Mouse (Mus musculus) CH12.LX (cell line): ENCODE measurements around the gene Tigit. TPM values are rescaled to one million over a fixed set of nuclear protein-coding genes. Genes with fewer than 3 reads are reported as not detected.

Source experiments
- DNase-seq: peaks from one replicate; pipeline ENCODE4 v3.0.0-alpha.2; 2013; ENCODE audit errors: extremely low read depth
- H3K27ac ChIP-seq: 2 replicates; pipeline ENCODE4 v1.5.1; 2012; ENCODE audit warnings: low read depth, mild to moderate bottlenecking, control low read depth, moderate library complexity; ENCODE audit not compliant: insufficient read depth
- H3K27me3 ChIP-seq: replicated peaks from 2 replicates; pipeline ENCODE3; 2012; ENCODE audit warnings: inconsistent platforms
- H3K36me3 ChIP-seq, 2 experiments: replicated peaks in 1 of 2; 2 replicates each; pipeline versions ENCODE3 to v1.6.1; 2012; ENCODE audit warnings: inconsistent platforms in 1 of 2, low read length in 1 of 2, mild to moderate bottlenecking in 1 of 2, mixed read lengths in 1 of 2, moderate library complexity in 1 of 2; ENCODE audit not compliant: control insufficient read depth in 1 of 2, insufficient read depth in 1 of 2
- H3K4me1 ChIP-seq, 2 experiments: 2 replicates each; pipeline ENCODE4 v1.6.1; 2012; ENCODE audit warnings: inconsistent platforms in 1 of 2, moderate library complexity in 1 of 2; ENCODE audit not compliant: insufficient read depth in 2 of 2, control insufficient read depth in 1 of 2
- H3K4me2 ChIP-seq: 2 replicates; pipeline ENCODE4 v1.6.1; 2012; ENCODE audit warnings: low read depth, mild to moderate bottlenecking, control low read depth; ENCODE audit not compliant: poor library complexity, insufficient read depth, severe bottlenecking
- H3K4me3 ChIP-seq, 3 experiments: fragments of 150-350 bp in 1 of 3; sonication (generic) in 1 of 3; replicated peaks in 1 of 3; 2 replicates each; pipeline versions ENCODE3 to v1.5.1; 2011 to 2012; ENCODE audit warnings: low read depth in 2 of 3, low read length in 2 of 3, mild to moderate bottlenecking in 2 of 3, moderate library complexity in 2 of 3, control low read depth in 1 of 3, improper control_type of control experiment in 1 of 3, inconsistent platforms in 1 of 3, mixed read lengths in 1 of 3; ENCODE audit not compliant: poor library complexity in 1 of 3
- H3K79me2 ChIP-seq: replicated peaks from 2 replicates; pipeline ENCODE4 v1.6.1; 2012; ENCODE audit warnings: mild to moderate bottlenecking, moderate library complexity; ENCODE audit not compliant: control insufficient read depth, poor library complexity, insufficient read depth, severe bottlenecking; ENCODE audit errors: extremely low read depth
- H3K9ac ChIP-seq: 2 replicates; pipeline ENCODE4 v1.6.1; 2012; ENCODE audit warnings: low read depth, mild to moderate bottlenecking, control low read depth, moderate library complexity; ENCODE audit not compliant: insufficient read depth
- H3K9me3 ChIP-seq: replicated peaks from 2 replicates; pipeline ENCODE3; 2012; ENCODE audit warnings: low read length, inconsistent platforms, mixed read lengths
- ELF1 ChIP-seq: IDR thresholded peaks from 2 replicates; pipeline ENCODE4 v1.6.1; 2014; ENCODE audit warnings: low read depth, mild to moderate bottlenecking, inconsistent platforms, low read length, improper control_type of control experiment
- GABPA ChIP-seq: IDR thresholded peaks from 2 replicates; pipeline ENCODE4 v1.6.1; 2012; ENCODE audit warnings: low read depth, low read length, improper control_type of control experiment, inconsistent platforms; ENCODE audit not compliant: insufficient replicate concordance
- MAX ChIP-seq: IDR thresholded peaks from 2 replicates; pipeline ENCODE4 v1.6.1; 2011; ENCODE audit warnings: low read length, improper control_type of control experiment
- MAZ ChIP-seq: IDR thresholded peaks from 2 replicates; pipeline ENCODE4 v1.6.1; 2012; ENCODE audit warnings: low read depth, mild to moderate bottlenecking, inconsistent platforms, low read length, improper control_type of control experiment, moderate library complexity
- MEF2A ChIP-seq: IDR thresholded peaks from 2 replicates; pipeline ENCODE4 v1.6.1; 2014; ENCODE audit warnings: low read depth, mild to moderate bottlenecking, inconsistent platforms, low read length, improper control_type of control experiment, borderline replicate concordance
- MXI1 ChIP-seq: IDR thresholded peaks from 2 replicates; pipeline ENCODE4 v1.6.1; 2011; ENCODE audit warnings: mild to moderate bottlenecking, low read depth, low read length, improper control_type of control experiment
- MYC ChIP-seq: IDR thresholded peaks from 2 replicates; pipeline ENCODE4 v1.6.1; 2011; ENCODE audit warnings: low read depth, mild to moderate bottlenecking, improper control_type of control experiment, low read length
- PAX5 ChIP-seq: IDR thresholded peaks from 2 replicates; pipeline ENCODE4 v1.6.1; 2012; ENCODE audit warnings: low read length, inconsistent platforms, mixed read lengths
- POLR2A ChIP-seq: IDR thresholded peaks from 2 replicates; pipeline ENCODE4 v1.6.1; 2011; ENCODE audit warnings: low read depth, mild to moderate bottlenecking, improper control_type of control experiment, low read length
- POLR2AphosphoS2 ChIP-seq: IDR thresholded peaks from 2 replicates; pipeline ENCODE4 v1.6.1; 2011; ENCODE audit warnings: low read depth, low read length, improper control_type of control experiment
- RAD21 ChIP-seq: IDR thresholded peaks from 2 replicates; pipeline ENCODE4 v1.6.1; 2011; ENCODE audit warnings: low read depth, mild to moderate bottlenecking, low read length, improper control_type of control experiment, moderate library complexity
- RCOR1 ChIP-seq: conservative IDR thresholded peaks from 2 replicates; pipeline ENCODE4 v1.6.1; 2012; ENCODE audit warnings: low read depth, mild to moderate bottlenecking, inconsistent platforms, low read length, improper control_type of control experiment
- SMC3 ChIP-seq: IDR thresholded peaks from 2 replicates; pipeline ENCODE4 v1.6.1; 2011; ENCODE audit warnings: low read depth, low read length, improper control_type of control experiment
- ZKSCAN1 ChIP-seq: IDR thresholded peaks from 2 replicates; pipeline ENCODE4 v1.6.1; 2012; ENCODE audit warnings: low read depth, inconsistent platforms, low read length, improper control_type of control experiment, borderline replicate concordance
- ZNF384 ChIP-seq: IDR thresholded peaks from 2 replicates; pipeline ENCODE4 v1.6.1; 2012; ENCODE audit warnings: low read depth, low read length, improper control_type of control experiment, inconsistent platforms
- dilution Hi-C: fragments of 300-500 bp; cut with MboI; formaldehyde crosslinking; loops from 2 replicates; pipeline ENCODE4 v1.14.3; 2020; ENCODE audit warnings: low sequenced_read_pairs; ENCODE audit not compliant: extremely low pct_unique_long_range_greater_than_20kb, extremely low pct_ligation_motif_present
- in situ Hi-C: fragments of 300-500 bp; cut with MboI; formaldehyde crosslinking; loops from 3 replicates; pipeline ENCODE4 v1.14.3; 2019; ENCODE audit warnings: low sequenced_read_pairs, low pct_ligation_motif_present, low pct_unique_long_range_greater_than_20kb, mixed read lengths
- polyA plus RNA-seq: library from polyadenylated mRNA; unstranded; fragments of >175 nt; gene quantifications from 2 replicates; pipeline ENCODE4 v1.2.1, GENCODE M21; 2012; ENCODE audit warnings: low read depth; ENCODE audit not compliant: insufficient read length
- total RNA-seq, 2 experiments: library from RNA; depleted of rRNA; stranded (reverse); fragments of 300-350 nt in 1 of 2; fragments of >200 nt in 1 of 2; gene quantifications; 2 replicates each; pipeline ENCODE4 v1.2.3; 2012 to 2014

Tigit gene
- total and polyA plus RNA-seq, 3 experiments: 17.5 to 67.2 (median 55.4) TPM

- TF ChIP-seq GABPA: no peak
- TF ChIP-seq MEF2A: no peak
- TF ChIP-seq MYC: no peak
- TF ChIP-seq POLR2AphosphoS2: no peak
- TF ChIP-seq ELF1: no peak
- TF ChIP-seq MAX: no peak
- no peak for TF ChIP-seq ZKSCAN1
- no peak for TF ChIP-seq MXI1
- TF ChIP-seq MAZ: no peak
- TF ChIP-seq RAD21: no peak
- TF ChIP-seq SMC3: no peak
- no peak for TF ChIP-seq ZNF384
Measured at GRCm38 (mm10) chr16:43646943-43647342, 17.0 kb downstream of the Tigit start.

GRCm38 (mm10) chr16:43645879-43646278 is 18.1 kb downstream of the Tigit start:
- H3K36me3 ChIP-seq: peaks cover 21 to 26% of the 10 kb centered on the region in 2 experiments
- no peak for DNase-seq
- H3K9me3 ChIP-seq: no peaks in the 10 kb centered on the region
- H3K79me2 ChIP-seq: peaks cover 3% of the 10 kb centered on the region; the same call in 1 of the 2 replicates
- H3K4me3 ChIP-seq: no peak overlapping the region
- H3K4me2 ChIP-seq: no peak overlapping the region
- in situ Hi-C loops: no loop called here
- dilution Hi-C loops: no loop called here
- peaks cover 9 to 14% of the 10 kb centered on the region in 2 experiments for H3K4me1 ChIP-seq
- H3K9ac ChIP-seq: no peak overlapping the region
- TF ChIP-seq POLR2A (no peak), RCOR1 (no peak), MAZ (no peak), RAD21 (no peak), PAX5 (no peak), ELF1 (no peak)
- no peaks in the 10 kb centered on the region for H3K27me3 ChIP-seq
- H3K27ac ChIP-seq: no peak overlapping the region

More at GRCm38 (mm10) chr16:43646943-43647342, 17.0 kb downstream of the Tigit start:
- H3K27me3 ChIP-seq: no peaks in the 10 kb centered on the region
- dilution Hi-C loops (no loop called here), in situ Hi-C loops (no loop called here)
- H3K36me3 ChIP-seq: peaks cover 13 to 17% of the 10 kb centered on the region in 2 experiments
- peaks cover 10% of the 10 kb centered on the region; the same call in 1 of the 2 replicates for H3K79me2 ChIP-seq
- H3K9ac ChIP-seq: no peak overlapping the region
- H3K4me1 ChIP-seq: peaks cover 13 to 22% of the 10 kb centered on the region in 2 experiments
- H3K27ac ChIP-seq: no peak overlapping the region
- H3K4me2 ChIP-seq: no peak overlapping the region
- no peaks in the 10 kb centered on the region for H3K9me3 ChIP-seq
- DNase-seq: no peak
- H3K4me3 ChIP-seq: no peak overlapping the region
